Mouse (Mus musculus) liver, adult 2 months (tissue): ENCODE measurements around the gene Trim10.
A peak's percentile ranks its signal among the peaks of the same experiment; 100 is the strongest.

Experiments used
- CTCF ChIP-seq: fragments of 200-500 bp; IDR thresholded peaks from 2 replicates; pipeline ENCODE4 v1.5.1; 2011; ENCODE audit warnings: low read depth, low read length, control low read depth
- POLR2A ChIP-seq: fragments of 200-500 bp; IDR thresholded peaks from 2 replicates; pipeline ENCODE4 v1.6.1; 2011; ENCODE audit warnings: low read length, control low read depth; ENCODE audit not compliant: insufficient read depth; ENCODE audit errors: extremely low read depth

- TF ChIP-seq CTCF = 0 out of 2 replicates have a peak, but pooled peaks have one; percentile 3
- TF ChIP-seq POLR2A = no peak
Measured at GRCm38 (mm10) chr17:36825525-36825924, 43.8 kb upstream of the Trim10 start.
